Mouse (Mus musculus): ENCODE results near the gene Tmem127.

DNA sequence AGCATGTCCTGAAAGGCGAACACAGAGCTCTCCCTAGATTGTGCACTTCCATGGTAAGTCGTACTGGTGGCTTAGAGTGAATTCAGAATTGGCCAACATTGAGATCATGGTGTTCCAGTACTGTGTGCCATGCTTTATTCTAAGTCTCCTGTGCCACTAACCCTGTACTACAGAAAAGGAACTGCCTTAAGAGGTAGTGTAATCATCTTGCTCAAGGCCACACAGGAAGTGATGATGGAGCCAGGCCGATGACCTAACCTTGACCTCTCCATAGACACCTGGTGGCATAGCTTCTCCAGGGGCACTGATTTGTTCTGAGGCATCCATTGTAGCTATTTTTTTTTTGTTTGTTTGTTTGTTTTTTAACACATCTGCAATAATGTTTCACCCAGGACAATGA, 54.2 kb downstream of the Tmem127 start:
- TF ChIP-seq CTCF (conservative IDR thresholded peaks at IDR 0.05; ENCODE audit: low read length) (no peak), POU5F1 (IDR thresholded peaks at IDR 0.05; ENCODE audit: borderline replicate concordance, low read length) (no peak)
